Mouse (Mus musculus) thymus, postnatal 4 days (tissue): ENCODE results near the gene Ppp1r9a.
"Not testable (repeated sequence)": the region's sequence is repeated elsewhere in the genome, so short reads cannot be mapped to it uniquely, and the experiment has no call there.

ENCODE experiments used
- DNase-seq: peaks from one replicate; pipeline ENCODE4 v3.0.0; 2021

The Ppp1r9a gene

DNA sequence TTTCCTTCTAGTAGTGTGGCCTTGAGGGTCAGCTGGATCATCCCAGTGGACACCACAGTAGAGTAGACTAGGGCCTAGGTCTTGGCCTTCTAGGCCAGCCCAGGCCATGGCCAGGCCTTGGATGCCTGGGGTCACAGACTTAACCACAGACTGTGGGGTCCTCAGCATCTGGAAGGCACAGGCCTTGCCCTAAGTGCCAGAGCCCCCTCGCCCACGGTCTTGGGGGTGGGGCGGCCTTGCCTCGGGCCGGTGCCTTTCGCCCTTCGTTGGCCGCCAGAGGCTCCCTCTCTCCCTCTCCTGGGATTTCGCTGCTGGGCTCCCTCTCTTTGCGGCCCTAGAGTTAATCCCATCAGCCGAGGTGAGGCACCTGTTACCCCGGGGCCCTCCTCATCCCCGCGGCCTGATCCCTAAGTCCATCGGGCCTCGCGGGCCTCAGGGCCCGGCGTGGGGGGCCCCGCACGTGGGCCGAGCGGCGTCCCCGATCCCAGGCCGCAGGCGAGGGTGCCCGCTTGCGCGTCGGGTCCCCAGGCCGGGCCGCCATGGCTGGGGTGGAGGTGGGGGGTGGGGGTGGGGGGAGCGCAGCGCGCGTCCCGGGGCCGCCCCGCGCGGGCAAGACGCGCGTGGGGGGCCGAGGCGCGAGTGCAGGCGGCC lies at the start of gene Ppp1r9a:
Gene Ppp1r9a, plus strand, starts transcription at position 244 of the 651 bp plus-strand sequence.
- DNase-seq = peak; percentile 6

DNA sequence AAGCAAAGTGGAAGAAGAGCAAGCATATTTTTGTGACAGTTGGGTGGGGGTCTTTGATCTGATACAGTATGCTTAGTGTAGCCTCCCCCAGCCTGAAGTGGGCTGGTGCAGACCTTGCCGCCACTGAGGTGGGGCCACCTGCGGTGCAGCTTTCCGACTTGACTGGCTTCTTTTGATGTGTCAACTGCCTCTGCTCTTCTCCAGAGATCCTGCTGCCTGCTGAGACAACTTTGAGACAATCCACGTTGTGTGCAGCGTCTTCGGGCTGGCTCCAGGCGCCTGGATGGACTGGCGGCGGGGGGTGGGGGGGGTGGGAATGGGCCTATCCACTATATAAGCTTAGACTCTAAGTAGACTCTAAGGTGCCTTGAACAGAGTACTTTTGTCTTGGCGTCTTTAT lies 47.5 kb upstream of the Ppp1r9a start:
- DNase-seq = no peak

GRCm38 (mm10) chr6:4856919-4857318 lies 45.8 kb upstream of the Ppp1r9a start:
- no peak for DNase-seq

- DNase-seq = no peak
Measured at GRCm38 (mm10) chr6:4884316-4884715, 18.4 kb upstream of the Ppp1r9a start.

DNA sequence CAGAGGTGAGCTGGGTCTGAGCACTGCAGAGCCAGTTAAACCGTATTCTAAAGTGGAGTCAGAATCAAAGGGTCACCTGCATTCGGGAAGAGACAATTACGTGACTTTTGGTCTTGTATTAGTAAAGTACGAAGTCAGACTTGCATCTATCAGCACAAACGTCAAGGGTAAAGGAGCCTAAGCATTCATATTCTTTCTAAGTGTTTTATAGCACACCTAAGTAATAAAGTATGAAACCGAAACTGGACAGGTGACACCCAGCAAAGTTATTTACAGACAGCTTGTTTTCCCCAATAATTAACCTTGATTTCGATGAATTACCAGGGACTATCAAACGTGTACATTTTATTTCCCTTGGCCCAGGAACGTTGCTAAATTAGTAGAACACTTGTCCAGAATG lies 13.2 kb upstream of the Ppp1r9a start:
- no peak for DNase-seq

DNA sequence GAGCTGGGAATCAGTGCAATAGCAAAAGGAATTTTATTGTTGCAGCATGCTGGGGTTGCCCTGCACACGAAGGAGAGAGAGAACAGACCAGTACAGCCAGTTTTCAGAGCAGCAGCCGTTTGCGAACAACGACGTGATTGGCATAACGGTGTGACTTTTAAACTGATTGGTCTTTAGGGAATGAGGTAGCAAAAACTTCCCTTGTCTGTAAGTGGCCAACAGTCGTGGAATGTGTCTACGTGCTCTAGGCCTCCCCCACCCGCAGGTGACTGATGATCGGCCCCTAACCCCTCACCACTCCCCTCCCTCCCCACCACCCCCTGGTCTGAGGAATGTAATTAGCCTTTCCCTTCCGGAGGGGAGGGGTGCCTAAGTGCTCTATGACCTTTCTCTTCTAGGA lies 10.3 kb upstream of the Ppp1r9a start:
- no peak for DNase-seq

DNA sequence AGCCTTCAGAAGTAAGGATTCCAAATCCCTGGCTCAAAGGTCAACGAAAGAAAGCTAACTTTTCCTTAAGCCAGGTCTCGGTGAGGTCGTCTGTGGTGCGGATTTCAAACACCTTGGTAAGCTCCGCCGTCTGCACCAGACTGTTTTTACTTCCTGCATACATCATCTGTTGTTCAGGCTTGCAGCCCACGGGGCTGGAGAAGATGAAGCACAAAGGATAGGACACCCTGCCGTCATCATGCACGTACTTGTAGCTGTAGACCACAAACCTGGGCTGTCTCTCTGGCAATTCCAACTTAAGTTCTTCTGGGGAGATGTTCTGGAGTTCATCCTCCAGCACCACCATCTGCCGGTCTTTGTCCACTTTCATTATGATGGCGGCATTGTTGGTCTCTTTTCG lies 9.4 kb upstream of the Ppp1r9a start:
- DNase-seq = not testable (repeated sequence)

DNA sequence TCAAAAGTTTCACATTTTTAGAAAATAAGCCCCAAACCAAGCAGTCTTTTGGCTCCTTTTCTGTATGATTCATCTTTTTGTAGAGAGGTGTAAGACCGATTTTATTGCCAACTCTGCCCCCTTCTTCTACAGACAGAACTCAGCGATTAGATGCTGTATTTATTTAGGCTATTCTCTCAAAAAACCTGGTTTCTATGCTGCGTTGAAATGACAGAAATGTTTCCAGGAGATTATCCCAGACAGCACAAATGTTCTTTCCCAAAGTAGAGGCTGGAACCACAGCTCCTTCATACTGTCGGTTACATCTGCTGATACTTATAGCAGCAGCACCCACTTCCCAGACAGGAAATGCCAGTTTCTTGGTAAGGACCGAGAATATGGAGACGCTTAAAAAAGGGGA lies 2.8 kb upstream of the Ppp1r9a start:
- DNase-seq = no peak

DNA sequence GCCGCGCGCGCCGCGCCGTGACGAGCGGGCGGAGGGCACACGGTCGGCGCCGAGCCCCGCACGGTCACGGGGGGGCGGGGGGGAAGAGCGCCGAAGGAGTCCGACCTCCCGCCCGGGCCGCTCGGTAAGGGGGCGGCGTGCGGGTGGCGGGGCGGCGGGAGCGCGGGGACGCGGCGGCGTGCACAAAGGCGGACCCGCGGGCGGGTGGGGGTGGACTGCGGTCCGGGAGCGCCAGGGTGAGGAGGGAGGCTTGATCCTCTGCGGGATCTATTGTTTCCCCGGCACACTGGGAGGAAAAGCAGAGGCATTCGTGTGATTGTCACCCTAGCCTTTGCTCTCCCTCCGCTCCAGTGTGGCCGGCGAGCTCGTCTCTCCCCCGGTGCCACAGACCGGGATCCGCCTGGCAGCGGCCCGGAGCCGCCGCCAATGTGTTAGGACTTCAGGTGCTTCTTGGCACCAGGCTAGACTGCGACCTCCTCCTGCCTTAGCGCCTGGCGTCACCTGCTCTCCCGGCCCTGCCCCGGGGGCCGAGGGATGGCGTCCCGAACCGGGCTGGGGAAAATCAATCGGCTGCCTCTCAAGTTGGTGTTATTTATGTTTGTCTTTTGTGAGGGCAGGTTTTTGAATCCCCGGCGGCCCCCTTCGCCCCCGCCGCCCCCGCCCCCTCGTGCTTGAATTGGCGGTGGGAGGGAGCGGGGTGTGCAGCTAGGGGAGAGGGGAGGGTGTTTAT lies 773 bp downstream of the Ppp1r9a start:
- peak; percentile 27 for DNase-seq

GRCm38 (mm10) chr6:4904055-4904450 lies 1.3 kb downstream of the Ppp1r9a start:
- DNase-seq = no peak

- no peak for DNase-seq
Measured at GRCm38 (mm10) chr6:4910042-4910634, 7.4 kb downstream of the Ppp1r9a start.

GRCm38 (mm10) chr6:4918470-4918869 lies 15.8 kb downstream of the Ppp1r9a start:
- DNase-seq = no peak

- not testable (repeated sequence) for DNase-seq
Measured at GRCm38 (mm10) chr6:4923791-4924190, 21.1 kb downstream of the Ppp1r9a start.

GRCm38 (mm10) chr6:4925966-4926687 lies 23.4 kb downstream of the Ppp1r9a start:
- no peak for DNase-seq

- DNase-seq = no peak
Measured at GRCm38 (mm10) chr6:4930321-4930720, 27.6 kb downstream of the Ppp1r9a start.

- no peak for DNase-seq
Measured at GRCm38 (mm10) chr6:4938901-4939300, 36.2 kb downstream of the Ppp1r9a start.

DNA sequence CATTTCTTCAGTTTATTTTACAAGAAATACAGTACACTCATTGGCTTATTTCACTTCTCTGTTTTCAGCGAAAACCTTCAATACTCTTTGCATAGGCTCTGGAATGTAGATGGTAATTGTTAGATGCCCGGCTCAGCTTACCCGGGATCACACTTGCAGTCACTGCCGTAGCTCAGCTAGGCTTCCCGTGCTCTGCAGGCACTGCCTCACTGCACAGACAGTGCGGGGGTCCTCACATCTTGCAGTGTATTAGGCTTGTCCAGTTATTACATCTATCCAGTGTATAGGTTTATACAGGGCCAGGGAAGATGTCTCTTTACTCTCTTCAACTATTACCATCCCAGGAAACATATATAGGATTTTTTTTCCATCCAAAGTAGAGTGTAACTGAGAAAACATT lies 37.4 kb downstream of the Ppp1r9a start:
- DNase-seq = no peak

DNA sequence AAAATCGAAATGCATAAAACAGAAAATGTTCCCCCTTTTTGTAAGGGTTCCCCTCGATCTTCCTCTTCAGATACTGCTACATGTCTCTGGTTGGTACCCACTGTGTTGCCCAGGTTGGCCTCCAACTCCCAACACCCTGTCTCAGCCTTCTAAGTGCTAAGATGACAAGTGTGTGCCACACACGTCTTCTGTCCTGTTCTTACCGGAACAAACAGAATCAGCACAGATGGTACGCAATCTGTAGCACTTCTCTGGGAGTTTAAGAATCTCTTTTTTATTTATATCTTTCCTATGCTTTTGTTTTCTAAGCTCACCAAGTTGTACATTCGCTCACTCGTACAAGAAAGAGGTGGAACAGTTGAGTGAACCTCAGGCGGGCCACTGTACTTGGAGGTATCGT lies 37.9 kb downstream of the Ppp1r9a start:
- DNase-seq = no peak

GRCm38 (mm10) chr6:4943821-4944220 lies 41.1 kb downstream of the Ppp1r9a start:
- DNase-seq = no peak

DNA sequence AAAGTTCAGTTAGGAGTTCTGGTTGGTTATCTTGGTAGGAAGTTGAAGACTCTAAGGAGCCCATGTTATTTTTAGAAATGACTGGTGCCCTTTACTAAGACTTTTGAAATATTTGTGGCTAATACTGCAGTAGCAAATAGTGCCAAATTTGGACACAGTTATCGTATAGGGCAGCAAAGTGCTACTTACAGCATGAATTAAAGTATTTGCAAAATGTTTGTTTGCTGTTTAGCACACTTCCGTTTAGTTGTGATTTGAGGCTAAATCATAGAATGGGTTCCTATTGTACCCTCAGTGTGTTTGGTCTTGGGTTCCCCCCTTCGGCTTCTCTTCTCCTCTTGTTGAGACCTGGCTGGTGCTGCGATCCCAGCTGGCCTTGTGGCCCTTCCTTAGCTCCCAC lies 45.3 kb downstream of the Ppp1r9a start:
- DNase-seq = no peak

- no peak for DNase-seq
Measured at GRCm38 (mm10) chr6:4949701-4950100, 47.0 kb downstream of the Ppp1r9a start.

- DNase-seq = no peak
Measured at GRCm38 (mm10) chr6:4953028-4953719, 50.5 kb downstream of the Ppp1r9a start.

GRCm38 (mm10) chr6:4956651-4957050 lies 53.9 kb downstream of the Ppp1r9a start:
- DNase-seq = no peak
